Mouse (Mus musculus): ENCODE results near the gene Gpr183.

Gene Gpr183

DNA sequence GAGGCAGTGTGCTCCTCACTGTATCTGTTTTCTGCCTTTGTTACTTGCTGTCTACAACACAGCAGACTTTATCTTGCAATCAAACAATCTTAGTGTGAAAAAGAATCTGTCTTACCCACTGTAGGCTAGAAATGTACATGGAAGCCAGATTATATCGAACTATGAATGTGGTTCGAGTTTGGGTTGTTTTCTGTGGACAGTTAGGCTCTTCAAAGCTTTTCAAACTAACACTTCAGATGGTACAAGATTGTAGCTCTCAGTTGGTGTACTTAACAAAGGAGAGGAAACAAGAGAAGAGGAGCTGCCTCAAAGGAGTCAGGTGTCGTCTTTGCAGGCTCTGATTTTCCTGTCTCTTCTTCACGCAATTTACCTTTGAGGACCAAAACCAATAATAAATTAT, 22.7 kb upstream of the Gpr183 start:
- DNase-seq (ENCODE audit: low read depth): no peak

DNA sequence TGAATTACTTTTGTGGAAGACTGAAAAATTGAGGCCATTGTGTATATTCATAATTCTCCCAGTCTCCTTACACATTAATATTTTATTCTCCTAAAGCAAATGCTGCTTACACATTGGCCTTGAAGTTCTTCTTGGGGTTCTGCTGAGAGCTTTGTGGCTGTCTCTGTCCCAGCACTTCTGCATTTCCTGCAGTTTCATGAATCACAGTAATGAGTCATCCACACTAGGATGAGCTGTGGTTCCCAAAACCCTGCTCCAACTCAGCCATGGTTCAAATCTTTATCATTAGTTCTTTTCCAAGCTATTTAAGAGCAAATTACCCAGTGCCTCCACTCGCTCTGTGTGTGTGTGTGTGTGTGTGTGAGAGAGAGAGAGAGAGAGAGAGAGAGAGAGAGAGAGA, 22.3 kb upstream of the Gpr183 start:
- peak; percentile 56 for DNase-seq (ENCODE audit: low read depth)

DNA sequence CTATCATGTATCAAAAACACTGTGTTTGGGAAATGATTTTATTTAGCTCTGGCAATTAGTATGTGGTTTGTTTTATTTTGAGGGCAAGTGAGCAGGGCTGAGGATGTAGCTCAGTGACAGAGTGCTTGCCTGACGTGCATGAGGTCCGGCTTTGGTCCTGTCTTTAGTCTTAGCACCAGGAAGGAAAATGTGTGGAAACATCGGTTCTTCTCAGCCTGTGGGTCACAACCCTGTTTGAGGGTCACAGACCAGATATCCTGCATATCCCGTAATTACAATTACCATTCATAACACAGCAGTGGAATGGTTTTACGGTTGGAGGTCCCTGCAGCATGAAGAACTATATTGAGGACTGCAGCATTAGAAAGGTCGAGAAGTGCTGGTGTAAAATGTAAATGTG, 21.0 kb upstream of the Gpr183 start:
- DNase-seq (ENCODE audit: low read depth): no peak

DNA sequence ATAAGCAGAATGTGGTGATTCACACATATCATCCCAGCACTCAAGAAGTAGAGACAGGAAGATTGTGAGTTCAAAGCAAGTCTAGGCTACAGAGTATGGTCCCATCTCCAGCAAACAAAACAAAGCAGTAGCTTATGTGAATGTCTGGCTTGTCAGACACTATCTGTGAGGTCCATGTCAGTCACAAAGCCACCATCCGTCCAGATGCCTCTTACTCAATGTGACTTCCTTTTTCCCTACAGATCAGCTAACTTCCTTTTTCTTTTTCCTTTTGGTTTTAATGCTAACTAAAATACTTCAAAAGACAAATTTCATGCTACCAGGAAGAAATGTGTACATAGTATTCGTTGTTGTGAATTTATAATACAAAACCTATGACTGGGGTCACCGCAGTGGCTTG, 20.5 kb upstream of the Gpr183 start:
- DNase-seq (ENCODE audit: low read depth): no peak

DNA sequence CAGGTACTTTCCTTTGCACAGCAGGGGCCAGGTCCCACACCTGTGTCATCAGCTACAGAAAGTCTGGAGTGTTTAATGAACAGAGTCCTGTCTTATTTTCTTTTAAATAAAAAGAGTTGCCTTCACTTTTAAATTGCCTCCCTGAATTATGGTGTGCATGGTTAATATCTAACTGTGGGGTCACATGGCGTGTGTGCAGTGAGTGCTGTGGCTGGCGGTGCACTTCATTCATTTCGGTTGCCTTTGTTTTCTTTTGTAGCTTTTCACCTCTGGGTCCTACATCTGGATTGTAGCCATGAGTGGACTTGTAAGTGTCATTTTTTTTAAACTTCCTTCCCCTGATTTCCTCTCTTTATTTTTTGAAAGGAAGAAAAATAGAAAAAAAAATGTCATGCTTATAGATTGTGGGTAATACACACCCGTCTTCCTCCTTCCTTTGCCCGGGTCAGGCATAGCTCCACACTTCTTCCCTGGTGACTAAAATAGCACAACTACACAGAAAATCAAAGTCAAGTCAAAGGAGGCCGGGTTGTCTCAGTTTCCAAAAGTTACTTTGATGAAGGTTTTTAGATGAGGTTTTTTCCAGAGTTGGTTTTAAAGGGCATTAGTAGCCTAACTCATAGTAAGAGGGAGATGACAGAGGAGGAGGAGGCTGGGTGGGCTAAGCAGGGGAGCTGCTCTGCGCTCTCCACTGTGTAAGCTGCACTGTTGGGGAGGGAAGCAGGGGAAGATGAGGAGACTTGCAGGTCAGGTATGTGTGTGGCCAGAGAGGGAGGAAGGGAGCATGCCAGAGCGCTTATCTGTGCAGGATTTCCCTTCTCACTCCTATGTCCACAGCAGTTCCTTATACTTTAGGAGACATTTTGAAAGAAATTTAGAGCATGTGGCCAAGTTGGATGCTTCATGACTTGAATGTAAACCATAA, 18.3 kb upstream of the Gpr183 start:
- no peak for DNase-seq (ENCODE audit: low read depth)

DNA sequence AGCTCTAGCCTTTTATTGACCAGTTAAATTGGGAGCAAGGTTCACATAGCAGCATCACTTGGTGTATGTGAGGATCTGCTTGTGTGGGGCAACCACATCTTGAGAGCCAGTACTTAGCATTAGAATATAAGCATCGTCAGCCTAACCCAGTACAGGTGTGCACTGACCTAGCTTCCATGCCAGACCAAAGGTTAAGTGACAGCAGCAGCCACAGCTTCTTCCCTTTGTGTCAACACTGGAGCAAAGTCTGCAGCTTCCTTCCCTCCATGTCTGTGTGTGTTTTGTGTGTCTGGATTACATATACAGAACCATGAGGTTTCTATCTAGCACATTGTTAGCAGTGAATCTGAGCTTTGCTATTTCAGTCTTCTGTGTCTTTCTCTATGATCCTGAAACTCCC, 16.5 kb upstream of the Gpr183 start:
- no peak for DNase-seq (ENCODE audit: low read depth)

DNA sequence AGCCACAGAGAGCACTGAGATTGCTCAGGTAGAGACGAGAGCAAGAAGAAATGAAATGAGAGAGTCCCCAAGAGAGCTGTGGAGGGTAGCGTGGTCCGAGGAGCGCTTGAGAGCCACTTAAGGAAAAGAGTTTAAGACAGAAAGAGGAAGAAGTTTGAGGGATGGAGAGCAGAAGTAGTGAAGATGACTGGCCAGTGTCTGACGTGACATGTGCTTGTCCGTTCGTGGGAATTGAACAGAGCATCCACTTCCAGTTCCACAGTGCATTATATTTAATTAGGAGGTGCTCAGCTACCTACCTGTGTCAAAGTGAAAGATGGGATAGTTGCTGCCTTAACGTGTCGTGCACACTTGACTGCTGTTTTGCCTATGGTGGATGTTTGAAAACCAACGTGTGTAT, 8.1 kb upstream of the Gpr183 start:
- DNase-seq (ENCODE audit: low read depth): no peak

DNA sequence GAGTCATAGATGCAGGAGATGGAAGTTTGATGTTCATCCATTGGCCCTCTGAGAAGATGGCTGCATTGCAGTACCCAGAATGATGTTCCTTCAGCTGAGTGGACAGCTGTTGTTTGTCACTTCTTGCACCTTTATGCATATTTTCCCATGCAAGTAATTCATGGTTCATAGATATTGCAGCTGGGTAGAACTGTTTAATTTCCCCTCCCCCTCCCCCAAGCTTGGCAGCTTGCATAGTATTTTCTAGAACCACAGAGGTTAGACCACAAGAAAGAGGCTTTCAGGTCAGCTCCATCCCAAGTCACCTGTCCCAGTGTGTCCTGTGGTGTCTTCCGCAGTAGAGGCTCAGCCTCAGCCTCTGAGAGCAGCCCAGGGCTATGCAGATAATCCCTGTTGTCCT, 5.4 kb upstream of the Gpr183 start:
- no peak for DNase-seq (ENCODE audit: low read depth)

DNA sequence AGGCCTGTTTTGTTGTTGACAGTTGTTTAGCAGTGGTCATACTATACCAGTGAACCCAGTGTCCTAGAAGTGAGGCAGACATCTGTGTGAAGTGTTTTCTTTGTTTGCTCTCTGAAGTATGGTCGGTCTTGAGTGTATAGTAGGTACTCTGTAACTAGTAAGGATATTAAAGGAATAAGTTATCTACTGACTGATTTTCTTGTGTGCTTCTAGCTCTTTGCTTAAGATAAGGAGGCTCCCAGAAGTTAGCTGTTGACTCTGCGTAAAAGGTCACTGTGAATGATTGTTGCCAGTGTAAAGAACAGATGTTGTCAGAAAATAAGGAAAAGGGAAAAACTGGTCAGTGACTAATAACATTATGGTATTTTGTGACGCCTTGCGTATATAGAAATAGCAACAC, 2.1 kb upstream of the Gpr183 start:
- DNase-seq (ENCODE audit: low read depth): no peak

DNA sequence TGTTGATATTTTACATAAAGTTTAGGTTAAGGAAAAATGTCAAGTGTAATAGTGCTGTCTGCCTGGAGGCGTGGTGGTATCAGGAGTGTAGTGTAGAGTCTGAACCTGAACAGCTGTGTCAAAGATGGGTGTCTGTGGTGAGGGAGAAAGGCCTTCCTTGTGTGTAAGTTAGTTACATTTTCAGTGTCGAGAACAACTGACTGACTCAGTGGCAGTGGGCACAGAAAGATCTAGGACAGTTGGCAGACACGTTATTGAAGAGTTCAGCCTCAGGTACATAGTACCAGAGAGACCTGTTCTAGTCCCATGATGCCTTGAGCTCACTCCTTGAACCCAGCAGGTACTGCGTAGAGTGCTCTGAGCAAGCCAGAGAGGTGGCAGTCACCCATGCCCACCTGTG, 466 bp upstream of the Gpr183 start:
- DNase-seq (ENCODE audit: low read depth): no peak

DNA sequence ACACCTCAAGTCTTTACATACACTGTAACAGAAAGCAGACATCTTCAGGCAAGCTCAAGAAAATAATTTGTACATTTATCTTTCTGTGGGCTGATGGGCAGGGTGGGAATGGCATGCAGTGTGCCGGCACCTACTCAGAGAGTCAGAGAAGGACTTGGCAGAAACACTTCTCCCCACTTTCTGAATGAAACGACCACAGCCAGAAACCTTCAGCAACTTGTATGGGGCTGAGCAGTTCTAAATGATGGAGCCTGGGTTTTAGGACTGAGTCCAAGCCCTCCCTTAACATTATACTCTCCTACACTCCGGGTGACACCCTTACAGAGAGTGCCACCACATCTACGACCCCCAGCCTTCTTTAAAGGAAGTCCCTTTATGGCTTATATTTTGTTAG, 1.1 kb downstream of the Gpr183 start:
- no peak for DNase-seq (ENCODE audit: low read depth)

DNA sequence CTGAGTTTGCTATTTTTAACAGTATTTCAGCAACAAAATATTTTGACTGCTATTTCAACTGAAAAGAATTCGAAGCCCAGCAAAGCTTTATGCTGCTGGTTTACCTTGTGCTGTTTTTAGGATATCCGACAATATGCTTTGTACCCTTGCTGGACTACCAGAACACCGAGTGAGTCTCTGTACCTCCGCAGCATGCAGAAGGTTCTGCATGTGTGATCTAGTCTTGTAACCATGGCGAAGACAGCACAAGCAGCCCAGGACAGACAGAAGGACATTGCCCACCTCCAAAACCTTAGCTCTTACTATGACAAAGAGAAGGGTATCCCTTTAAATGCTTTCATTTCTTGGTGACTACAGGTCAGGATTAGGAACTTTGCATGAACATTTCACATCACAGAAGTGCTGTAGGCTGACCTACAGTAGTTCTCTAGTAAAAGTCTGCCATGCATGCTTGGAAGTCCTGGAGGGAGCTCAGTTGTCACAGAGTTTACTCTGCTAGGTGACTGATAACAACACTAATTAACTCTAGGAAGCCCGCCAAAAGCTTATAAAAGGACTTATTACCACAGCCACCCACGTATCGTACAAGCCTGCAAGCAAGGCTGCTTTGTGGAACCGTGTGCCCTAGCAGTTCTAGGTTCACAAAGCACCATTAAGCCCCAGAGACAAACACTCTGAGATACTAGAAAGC, 1.6 kb downstream of the Gpr183 start:
- no peak for DNase-seq (ENCODE audit: low read depth)

DNA sequence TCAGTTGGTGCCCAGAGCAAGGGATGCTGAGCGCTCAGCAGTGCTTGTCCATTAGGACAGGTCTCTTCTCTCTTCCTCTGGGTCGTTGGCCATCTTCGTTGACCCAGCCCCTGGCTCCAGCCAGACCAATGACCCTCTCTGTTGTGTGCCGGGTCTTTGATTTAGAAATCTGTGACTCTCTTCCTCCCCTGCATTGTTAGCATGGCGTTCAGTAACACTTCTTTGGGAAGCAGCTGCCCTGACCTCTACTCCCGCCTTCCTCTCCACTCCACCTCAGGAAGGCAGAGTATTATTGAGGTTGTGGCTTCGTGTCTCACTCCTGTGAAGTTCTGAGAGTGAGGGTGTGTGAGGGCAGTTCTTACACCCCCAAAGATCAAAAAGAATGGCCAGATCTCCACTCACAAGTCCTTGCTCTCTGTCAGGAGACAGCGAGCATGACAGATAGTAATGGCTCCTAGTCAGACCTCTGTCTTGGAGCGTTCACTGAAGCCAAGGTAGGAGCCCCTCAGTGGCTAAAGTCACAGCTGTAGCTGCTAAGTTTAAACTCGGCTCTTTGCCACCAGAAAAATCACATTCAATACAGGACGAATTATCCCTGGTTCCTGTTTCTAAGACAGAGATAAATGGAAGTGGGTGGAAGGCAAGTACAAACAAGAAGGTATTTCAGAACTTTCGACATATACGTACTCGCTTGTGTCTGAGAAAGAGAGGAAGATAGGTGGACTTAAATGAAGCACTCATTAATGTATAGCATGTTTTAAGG, 2.7 kb downstream of the Gpr183 start:
- no peak for DNase-seq (ENCODE audit: low read depth)

DNA sequence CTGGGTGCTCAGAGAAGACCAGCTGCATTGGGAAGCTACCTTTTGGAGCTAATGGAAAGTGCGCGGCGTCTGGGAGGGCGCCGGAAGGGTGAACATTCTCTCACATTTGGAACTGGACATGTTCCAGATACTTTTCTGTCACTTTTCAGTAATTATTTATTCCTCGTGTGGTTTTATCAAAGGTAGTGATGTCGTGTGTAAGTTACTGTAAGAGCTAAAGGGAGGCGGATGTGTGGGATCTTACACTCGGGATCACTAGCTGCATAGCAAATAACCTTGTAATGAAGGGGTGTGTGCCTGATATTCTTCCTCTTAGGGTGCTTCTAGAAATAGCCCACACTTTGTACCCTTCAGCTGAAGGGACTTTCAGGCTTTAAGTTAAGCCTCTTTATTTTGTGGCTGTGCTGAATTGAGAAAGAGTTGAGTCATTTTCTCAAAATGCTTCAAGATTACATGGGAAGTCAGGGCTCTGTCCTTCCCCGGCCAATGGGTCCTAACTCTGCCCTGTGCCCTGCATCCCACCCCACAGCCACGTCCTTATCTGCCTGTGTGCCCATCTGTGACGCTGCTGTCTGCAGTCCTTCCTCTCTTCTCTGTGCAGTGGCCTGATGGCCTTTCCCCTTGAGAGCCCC, 3.4 kb downstream of the Gpr183 start:
- no peak for DNase-seq (ENCODE audit: low read depth)

DNA sequence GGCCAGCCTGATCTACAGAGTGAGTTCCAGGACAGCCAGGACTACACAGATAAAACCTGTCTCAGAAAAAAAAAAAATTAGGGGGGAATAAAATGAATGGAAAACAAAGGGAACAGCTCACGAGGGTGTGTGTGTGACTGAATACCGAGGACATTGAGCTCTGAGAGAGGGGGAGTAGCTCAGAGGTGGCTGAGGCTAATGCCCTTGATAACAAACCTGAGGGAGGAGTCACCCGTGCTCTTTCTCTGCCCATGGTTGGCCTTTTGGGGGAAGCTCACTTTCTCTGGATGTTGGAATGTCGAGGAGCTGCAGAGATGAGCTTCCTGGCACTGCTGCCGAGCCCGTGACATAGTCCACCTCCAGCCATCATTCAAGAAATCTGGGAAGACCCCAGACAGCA, 4.0 kb downstream of the Gpr183 start:
- no peak for DNase-seq (ENCODE audit: low read depth)

DNA sequence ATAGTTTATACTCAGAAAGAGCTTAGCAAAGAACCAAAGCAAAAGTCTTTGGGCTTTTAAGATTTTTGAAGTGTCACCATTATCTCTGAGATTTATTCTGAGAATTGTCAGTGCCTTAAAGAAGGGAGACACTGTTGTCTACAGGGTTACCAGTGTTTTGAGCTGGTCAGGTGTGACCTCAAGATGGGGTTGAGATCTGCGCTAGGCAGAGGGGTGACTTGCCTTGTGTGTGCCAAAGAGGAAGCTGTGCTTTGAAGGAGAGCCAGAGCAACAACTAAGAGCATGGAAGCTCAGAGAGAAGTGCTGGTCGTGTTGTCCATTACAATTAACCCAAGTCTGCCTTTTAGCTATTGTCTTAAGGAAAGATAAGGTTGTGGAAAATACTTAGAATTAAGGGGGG, 4.5 kb downstream of the Gpr183 start:
- no peak for DNase-seq (ENCODE audit: low read depth)

DNA sequence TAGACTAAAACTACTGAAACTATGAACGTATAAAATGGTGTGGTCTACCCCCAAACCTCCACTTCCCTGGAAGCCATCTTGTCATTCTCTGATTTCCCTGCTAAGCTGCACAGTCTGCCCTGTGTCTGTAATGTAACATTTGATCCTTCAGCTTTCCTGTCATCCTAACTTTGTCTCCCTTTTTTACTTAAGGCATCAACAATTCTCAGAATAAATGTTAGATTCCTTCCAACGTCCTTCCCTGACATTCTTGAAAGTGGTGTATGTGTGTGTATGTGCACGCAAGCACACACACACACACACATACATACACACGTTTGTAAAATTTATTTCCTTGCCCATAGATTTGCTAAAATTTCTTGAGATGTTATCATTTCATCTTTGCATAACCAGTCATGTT, 5.0 kb downstream of the Gpr183 start:
- DNase-seq (ENCODE audit: low read depth): no peak

DNA sequence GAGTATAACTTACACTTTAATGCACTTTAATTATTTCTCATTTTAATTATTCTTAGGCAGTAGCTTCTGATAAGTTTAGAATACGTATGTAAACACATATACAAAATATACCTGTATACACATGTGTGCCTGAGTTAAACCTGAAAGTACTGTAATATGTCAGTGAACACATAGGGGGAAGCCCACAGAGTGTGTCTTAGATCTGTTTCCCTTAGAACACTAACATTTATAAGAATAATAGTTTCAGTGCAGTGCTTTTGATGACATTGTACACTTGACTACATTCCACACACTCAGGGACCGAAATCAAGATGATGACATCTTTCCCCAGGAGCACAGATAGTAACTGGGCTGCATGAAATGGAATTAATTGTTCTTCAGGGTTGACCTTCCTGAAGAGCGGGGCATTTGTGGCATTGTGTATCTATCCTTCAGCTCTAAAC, 5.4 kb downstream of the Gpr183 start:
- DNase-seq (ENCODE audit: low read depth): no peak

DNA sequence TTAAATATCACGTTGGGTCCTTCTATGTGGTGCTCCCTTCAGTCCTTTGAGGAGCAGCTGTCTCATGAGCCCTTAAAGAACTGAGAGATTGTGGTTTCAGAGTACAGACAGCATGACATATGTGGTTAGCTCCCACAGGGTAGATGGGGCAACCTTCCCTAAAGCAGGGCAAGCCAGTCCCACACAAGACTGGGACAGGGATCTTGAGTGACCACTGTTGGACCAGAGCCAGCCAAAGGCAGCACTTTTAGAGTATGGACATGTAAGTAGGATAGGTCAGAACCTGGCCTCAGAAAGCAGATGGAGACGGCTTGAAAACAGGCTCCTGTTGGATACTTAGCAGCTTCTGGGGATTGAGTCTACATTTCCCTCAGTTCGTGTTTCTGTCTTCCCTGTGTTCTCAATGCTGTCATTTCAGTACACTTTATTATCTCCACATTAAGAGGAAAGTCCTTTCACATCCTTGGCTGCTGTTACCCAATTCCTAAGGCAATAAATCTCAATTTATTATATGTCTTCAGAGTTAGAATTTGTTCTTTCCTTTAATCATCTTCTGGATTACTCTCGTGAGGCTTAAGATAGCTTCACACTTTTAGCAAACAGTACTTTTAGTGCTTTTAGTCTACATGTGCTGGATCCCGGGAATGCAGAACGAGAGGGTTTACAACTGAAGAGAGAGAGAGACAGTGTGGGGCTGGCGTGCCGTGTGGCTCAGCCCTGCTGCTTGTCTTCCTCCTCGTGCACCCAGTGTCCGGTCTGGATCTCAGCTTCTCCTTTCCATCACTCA, 6.1 kb downstream of the Gpr183 start:
- no peak for DNase-seq (ENCODE audit: low read depth)

DNA sequence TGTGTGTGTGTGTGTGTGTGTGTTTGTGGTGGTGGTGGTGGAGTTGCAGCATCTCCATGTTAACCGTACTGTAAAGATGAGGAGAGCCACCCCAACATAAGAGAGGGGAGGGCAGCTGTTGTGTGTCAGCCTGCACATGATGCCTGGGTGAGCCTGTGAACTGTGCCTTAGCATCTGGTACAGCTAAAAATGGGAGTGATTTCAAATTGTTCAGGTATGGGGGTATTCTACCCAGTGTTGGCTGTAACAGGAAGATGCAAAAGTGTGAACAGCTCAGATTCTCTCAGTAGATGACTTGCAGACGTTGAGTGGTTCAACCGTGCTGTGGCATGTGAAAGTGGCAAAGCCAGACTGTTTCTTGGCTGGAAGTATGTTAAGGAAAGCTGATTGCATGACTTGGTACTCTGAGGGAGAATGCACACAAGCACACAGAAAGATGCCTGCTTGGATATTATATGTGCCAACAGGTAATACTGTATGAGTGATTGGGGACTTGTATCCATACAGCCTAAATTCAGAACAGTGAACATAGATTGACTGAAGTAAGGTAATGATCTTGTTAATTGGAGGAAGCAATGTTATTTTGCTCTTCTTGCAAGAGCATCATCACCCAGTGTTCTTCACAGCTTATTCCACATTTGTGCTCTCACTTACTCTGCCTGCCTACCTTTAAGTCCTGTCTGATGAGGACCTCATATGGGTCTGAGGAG, 6.8 kb downstream of the Gpr183 start:
- no peak for DNase-seq (ENCODE audit: low read depth)
